Mouse (Mus musculus): ENCODE data around the gene Olfr198.
"Not testable (repeated sequence)": the region's sequence is repeated elsewhere in the genome, so short reads cannot be mapped to it uniquely, and the experiment has no call there.

Gene Olfr198

GRCm38 (mm10) chr16:59203433-59203832, at the start of gene Olfr198:
Gene Olfr198 (minus strand): TSS chr16:59203533.
- not testable (repeated sequence) for DNase-seq (ENCODE audit: low spot score)

- DNase-seq (ENCODE audit: low spot score), result no peak
Observed at GRCm38 (mm10) chr16:59249684-59250083, 46.4 kb upstream of the Olfr198 start.

- not testable (repeated sequence) for DNase-seq (ENCODE audit: low spot score)
Observed at GRCm38 (mm10) chr16:59219667-59220066, 16.3 kb upstream of the Olfr198 start, which contains the start of gene Olfr199. Gene Olfr199 (minus strand): TSS chr16:59219767.

GRCm38 (mm10) chr16:59217861-59218260, 14.5 kb upstream of the Olfr198 start:
- DNase-seq (ENCODE audit: low spot score), result not testable (repeated sequence)

- no peak for DNase-seq (ENCODE audit: low spot score)
Observed at GRCm38 (mm10) chr16:59170354-59170753, 33.0 kb downstream of the Olfr198 start, which contains the start of gene Olfr196. Gene Olfr196 (minus strand): TSS chr16:59170454.

GRCm38 (mm10) chr16:59151996-59152395, 51.3 kb downstream of the Olfr198 start:
- DNase-seq (ENCODE audit: low spot score), result no peak

Data from layer of hippocampus, adult 11-12 months (tissue).